Mouse (Mus musculus) megakaryocyte, embryonic 14.5 days (primary cell): ENCODE results near the gene Ugt1a6a.

ENCODE experiments used
- FLI1 ChIP-seq: IDR thresholded peaks from 2 replicates; pipeline ENCODE4 v1.6.1; 2012; ENCODE audit warnings: low read length, inconsistent platforms, mixed read lengths
- GATA1 ChIP-seq: IDR thresholded peaks from 3 replicates; pipeline ENCODE4 v1.6.1; 2012; ENCODE audit warnings: mixed read lengths, low read length, inconsistent platforms, borderline replicate concordance

- no peak; the same call in 1 of the 2 replicates for TF ChIP-seq FLI1
- no peak; the same call in 2 of the 3 replicates for TF ChIP-seq GATA1
Measured at GRCm38 (mm10) chr1:88254793-88255465, 120.3 kb downstream of the Ugt1a6a start.
